Mouse (Mus musculus): Measurements from ENCODE around the gene Map3k7cl. TPM values are rescaled to one million over a fixed set of nuclear protein-coding genes. Genes with fewer than 3 reads are reported as not detected.

The Map3k7cl gene
- polyA plus RNA-seq, 1 experiment from 2014 or later = 0.60 TPM

- Histone ChIP-seq H3K36me3 (no peaks in the 10 kb centered on the region), H3K27me3 (no peaks in the 10 kb centered on the region), H3K4me2 (no peak overlapping the region), H3K9me3 (no peaks in the 10 kb centered on the region), H3K4me1 (peaks cover 10% of the 10 kb centered on the region), H3K4me3 (no peak overlapping the region), H3K27ac (no peak overlapping the region), H3K9ac (no peak overlapping the region)
- WGBS = 66% methylated on average over 10 of the region's 10 CpGs
- no peak for ATAC-seq (ENCODE audit: insufficient number of reproducible peaks, low FRiP score, low TSS enrichment, low read depth)
These were observed 41.0 kb downstream of the Map3k7cl start for GRCm38 (mm10) chr16:87594145-87594544.

- Histone ChIP-seq H3K4me3 (no peak overlapping the region), H3K36me3 (no peaks in the 10 kb centered on the region), H3K4me2 (no peak overlapping the region), H3K9ac (no peak overlapping the region), H3K9me3 (no peaks in the 10 kb centered on the region), H3K27ac (no peak overlapping the region), H3K4me1 (peaks cover 10% of the 10 kb centered on the region), H3K27me3 (no peaks in the 10 kb centered on the region)
- WGBS = 86% methylated on average over 10 of the region's 12 CpGs
- no peak for ATAC-seq (ENCODE audit: insufficient number of reproducible peaks, low FRiP score, low TSS enrichment, low read depth)
These were observed 42.0 kb downstream of the Map3k7cl start for GRCm38 (mm10) chr16:87595149-87595548.

GRCm38 (mm10) chr16:87602717-87603526 is 49.8 kb downstream of the Map3k7cl start:
- no peak overlapping the region for H3K27ac ChIP-seq
- H3K36me3 ChIP-seq = no peaks in the 10 kb centered on the region
- ATAC-seq (ENCODE audit: insufficient number of reproducible peaks, low FRiP score, low TSS enrichment, low read depth) = no peak
- H3K4me1 ChIP-seq = peaks cover 6% of the 10 kb centered on the region
- H3K27me3 ChIP-seq = no peaks in the 10 kb centered on the region
- no peak overlapping the region for H3K4me3 ChIP-seq
- no peaks in the 10 kb centered on the region for H3K9me3 ChIP-seq
- 56% methylated on average over 17 of the region's 17 CpGs for WGBS
- no peak overlapping the region for H3K4me2 ChIP-seq
- no peak overlapping the region for H3K9ac ChIP-seq

- no peak for ATAC-seq (ENCODE audit: insufficient number of reproducible peaks, low FRiP score, low TSS enrichment, low read depth)
- H3K36me3 ChIP-seq = no peaks in the 10 kb centered on the region
- H3K9ac ChIP-seq = no peak overlapping the region
- H3K27ac ChIP-seq = no peak overlapping the region
- H3K9me3 ChIP-seq = no peaks in the 10 kb centered on the region
- no peak overlapping the region for H3K4me3 ChIP-seq
- no peak overlapping the region for H3K4me2 ChIP-seq
- H3K27me3 ChIP-seq = no peaks in the 10 kb centered on the region
- 72% methylated on average over 9 of the region's 9 CpGs for WGBS
- H3K4me1 ChIP-seq = no peaks in the 10 kb centered on the region
These were observed 50.9 kb downstream of the Map3k7cl start for GRCm38 (mm10) chr16:87604002-87604401.

- no peak overlapping the region for H3K4me2 ChIP-seq
- no peak overlapping the region for H3K4me3 ChIP-seq
- H3K4me1 ChIP-seq = no peaks in the 10 kb centered on the region
- no peaks in the 10 kb centered on the region for H3K27me3 ChIP-seq
- H3K9me3 ChIP-seq = no peaks in the 10 kb centered on the region
- no peak overlapping the region for H3K27ac ChIP-seq
- no peak for ATAC-seq (ENCODE audit: insufficient number of reproducible peaks, low FRiP score, low TSS enrichment, low read depth)
- 76% methylated on average over 2 of the region's 2 CpGs for WGBS
- H3K9ac ChIP-seq = no peak overlapping the region
- no peaks in the 10 kb centered on the region for H3K36me3 ChIP-seq
These were observed 51.8 kb downstream of the Map3k7cl start for GRCm38 (mm10) chr16:87604883-87605282.

GRCm38 (mm10) chr16:87607383-87607782 is 54.3 kb downstream of the Map3k7cl start:
- Histone ChIP-seq H3K27me3 (no peaks in the 10 kb centered on the region), H3K36me3 (no peaks in the 10 kb centered on the region), H3K4me3 (no peak overlapping the region), H3K9me3 (no peaks in the 10 kb centered on the region), H3K9ac (no peak overlapping the region), H3K27ac (no peak overlapping the region), H3K4me1 (no peaks in the 10 kb centered on the region), H3K4me2 (no peak overlapping the region)
- ATAC-seq (ENCODE audit: insufficient number of reproducible peaks, low FRiP score, low TSS enrichment, low read depth) = no peak
- 93% methylated on average over 1 of the region's 1 CpGs for WGBS

GRCm38 (mm10) chr16:87607959-87608358 is 54.8 kb downstream of the Map3k7cl start:
- no peak for ATAC-seq (ENCODE audit: insufficient number of reproducible peaks, low FRiP score, low TSS enrichment, low read depth)
- WGBS = 81% methylated on average over 5 of the region's 6 CpGs

GRCm38 (mm10) chr16:87610142-87610541 is 57.0 kb downstream of the Map3k7cl start:
- 69% methylated on average over 5 of the region's 5 CpGs for WGBS
- no peak for ATAC-seq (ENCODE audit: insufficient number of reproducible peaks, low FRiP score, low TSS enrichment, low read depth)
- Histone ChIP-seq H3K4me2 (no peak overlapping the region), H3K36me3 (no peaks in the 10 kb centered on the region), H3K27me3 (no peaks in the 10 kb centered on the region), H3K9ac (no peak overlapping the region), H3K9me3 (no peaks in the 10 kb centered on the region), H3K4me1 (no peaks in the 10 kb centered on the region), H3K27ac (no peak overlapping the region), H3K4me3 (no peak overlapping the region)

More at GRCm38 (mm10) chr16:87607959-87608358, 54.8 kb downstream of the Map3k7cl start:
- H3K9ac ChIP-seq = no peak overlapping the region
- H3K4me3 ChIP-seq = no peak overlapping the region
- H3K36me3 ChIP-seq = no peaks in the 10 kb centered on the region
- no peaks in the 10 kb centered on the region for H3K4me1 ChIP-seq
- no peak overlapping the region for H3K4me2 ChIP-seq
- H3K27ac ChIP-seq = no peak overlapping the region
- no peaks in the 10 kb centered on the region for H3K27me3 ChIP-seq
- H3K9me3 ChIP-seq = no peaks in the 10 kb centered on the region

GRCm38 (mm10) chr16:87610556-87611295 is 57.6 kb downstream of the Map3k7cl start:
- H3K4me2 ChIP-seq = no peak overlapping the region
- H3K27ac ChIP-seq = no peak overlapping the region
- no peak overlapping the region for H3K4me3 ChIP-seq
- H3K36me3 ChIP-seq = no peaks in the 10 kb centered on the region
- no peaks in the 10 kb centered on the region for H3K27me3 ChIP-seq
- no peak for ATAC-seq (ENCODE audit: insufficient number of reproducible peaks, low FRiP score, low TSS enrichment, low read depth)
- H3K9me3 ChIP-seq = no peaks in the 10 kb centered on the region
- no peak overlapping the region for H3K9ac ChIP-seq
- WGBS = 88% methylated on average over 21 of the region's 21 CpGs
- H3K4me1 ChIP-seq = no peaks in the 10 kb centered on the region

GRCm38 (mm10) chr16:87611420-87611819 is 58.3 kb downstream of the Map3k7cl start:
- Histone ChIP-seq H3K27me3 (no peaks in the 10 kb centered on the region), H3K27ac (no peak overlapping the region), H3K4me2 (no peak overlapping the region), H3K9ac (no peak overlapping the region), H3K9me3 (no peaks in the 10 kb centered on the region), H3K4me1 (no peaks in the 10 kb centered on the region), H3K36me3 (no peaks in the 10 kb centered on the region), H3K4me3 (no peak overlapping the region)
- ATAC-seq (ENCODE audit: insufficient number of reproducible peaks, low FRiP score, low TSS enrichment, low read depth) = no peak
- 73% methylated on average over 14 of the region's 14 CpGs for WGBS

GRCm38 (mm10) chr16:87612218-87612838 is 59.2 kb downstream of the Map3k7cl start:
- WGBS = 60% methylated on average over 15 of the region's 15 CpGs
- Histone ChIP-seq H3K4me1 (no peaks in the 10 kb centered on the region), H3K4me3 (no peak overlapping the region), H3K9me3 (no peaks in the 10 kb centered on the region), H3K27ac (no peak overlapping the region), H3K27me3 (no peaks in the 10 kb centered on the region), H3K36me3 (no peaks in the 10 kb centered on the region), H3K4me2 (no peak overlapping the region), H3K9ac (no peak overlapping the region)
- ATAC-seq (ENCODE audit: insufficient number of reproducible peaks, low FRiP score, low TSS enrichment, low read depth) = no peak

GRCm38 (mm10) chr16:87617377-87617776 is 64.2 kb downstream of the Map3k7cl start:
- Histone ChIP-seq H3K4me2 (no peak overlapping the region), H3K9ac (no peak overlapping the region), H3K27me3 (no peaks in the 10 kb centered on the region), H3K4me1 (no peaks in the 10 kb centered on the region), H3K36me3 (no peaks in the 10 kb centered on the region), H3K9me3 (no peaks in the 10 kb centered on the region), H3K27ac (no peak overlapping the region), H3K4me3 (no peak overlapping the region)
- WGBS = 84% methylated on average over 6 of the region's 6 CpGs
- peak; percentile 30; the same call in 1 of the 2 replicates for ATAC-seq (ENCODE audit: insufficient number of reproducible peaks, low FRiP score, low TSS enrichment, low read depth)
